Mouse (Mus musculus): ENCODE measurements around the gene Anxa4. TPM values are rescaled to one million over a fixed set of nuclear protein-coding genes. Genes with fewer than 3 reads are reported as not detected.

Gene Anxa4
- polyA plus RNA-seq (2014; fragmentation: Illumina TruSeq; extraction: RNeasy Lipid Tissue Mini Kit (QIAGEN cat#74804); ENCODE audit: low read depth, low replicate concordance), result 17.1 TPM

GRCm38 (mm10) chr6:86793021-86793815 lies at the start of gene Anxa4:
Anxa4 (minus strand) TSS chr6:86793584.

DNA sequence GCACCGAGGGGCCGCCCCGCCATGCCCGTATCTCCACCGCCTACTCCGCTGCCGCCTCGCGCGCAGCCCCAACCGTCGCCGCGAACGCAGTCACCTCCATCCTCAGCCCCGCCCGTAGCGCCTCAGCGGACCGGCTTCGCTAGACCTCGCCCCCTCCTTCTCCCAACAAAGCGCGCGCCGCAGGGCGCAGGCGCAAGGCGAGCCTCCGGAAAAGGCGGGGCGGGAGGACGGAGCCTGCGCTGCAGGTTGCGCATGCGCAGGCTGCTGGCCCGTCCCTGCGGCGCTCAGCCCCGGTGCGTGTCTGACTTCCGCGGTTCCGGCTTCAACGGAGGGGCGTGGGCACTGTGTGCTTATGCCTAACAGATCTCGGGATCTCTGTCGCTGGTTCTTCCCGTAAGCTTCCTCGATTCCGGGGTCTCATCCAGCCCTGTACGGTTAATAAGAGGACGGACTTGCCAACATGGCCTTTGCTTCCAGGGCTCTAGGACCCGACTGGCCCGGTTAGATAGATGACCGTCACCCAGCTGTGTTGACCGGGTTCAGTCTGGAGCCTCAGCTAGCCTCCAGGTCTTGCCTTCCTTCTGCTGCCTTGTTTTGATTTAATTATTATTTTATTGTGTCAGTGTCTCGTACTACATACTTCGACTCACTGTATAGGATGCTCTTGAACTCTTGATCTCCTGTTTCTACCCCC lies 60.1 kb downstream of the Anxa4 start, which contains the start of gene Gmcl1:
Gene Gmcl1 (minus strand): TSS at position 201 of the 694 bp plus-strand sequence.

Other genes starting within 250 kb of the Anxa4 start
- not detected for gene Asprv1, start 165.4 kb downstream of the Anxa4 start, polyA plus RNA-seq (2014; fragmentation: Illumina TruSeq; extraction: RNeasy Lipid Tissue Mini Kit (QIAGEN cat#74804); ENCODE audit: low read depth, low replicate concordance)
- gene Mxd1, start 124.4 kb downstream of the Anxa4 start, polyA plus RNA-seq (2014; fragmentation: Illumina TruSeq; extraction: RNeasy Lipid Tissue Mini Kit (QIAGEN cat#74804); ENCODE audit: low read depth, low replicate concordance), result 18.1 TPM
- 118 TPM for gene Snrnp27, start 109.1 kb downstream of the Anxa4 start, polyA plus RNA-seq (2014; fragmentation: Illumina TruSeq; extraction: RNeasy Lipid Tissue Mini Kit (QIAGEN cat#74804); ENCODE audit: low read depth, low replicate concordance)
- gene Gmcl1, start 60.2 kb downstream of the Anxa4 start, polyA plus RNA-seq (2014; fragmentation: Illumina TruSeq; extraction: RNeasy Lipid Tissue Mini Kit (QIAGEN cat#74804); ENCODE audit: low read depth, low replicate concordance), result 188 TPM
- 29.5 TPM for gene Aak1, start 55.9 kb upstream of the Anxa4 start, polyA plus RNA-seq (2014; fragmentation: Illumina TruSeq; extraction: RNeasy Lipid Tissue Mini Kit (QIAGEN cat#74804); ENCODE audit: low read depth, low replicate concordance)
- 53.3 TPM for gene Nfu1, start 215.7 kb upstream of the Anxa4 start, polyA plus RNA-seq (2014; fragmentation: Illumina TruSeq; extraction: RNeasy Lipid Tissue Mini Kit (QIAGEN cat#74804); ENCODE audit: low read depth, low replicate concordance)
- 125 TPM for gene Gfpt1, start 249.3 kb upstream of the Anxa4 start, polyA plus RNA-seq (2014; fragmentation: Illumina TruSeq; extraction: RNeasy Lipid Tissue Mini Kit (QIAGEN cat#74804); ENCODE audit: low read depth, low replicate concordance)